Mouse (Mus musculus): ENCODE measurements at regions not wholly inside any gene's neighbourhood (a gene's known extent, or its start where the extent isn't known, plus 50 kb on each side); places are given as distances from the start of the nearest gene placed in this dataset.

GRCm38 (mm10) chr15:63067126-63067525, 777.9 kb downstream of the Gsdmc2 start:
- no peak for TF ChIP-seq CTCF (IDR thresholded peaks at IDR 0.05)
- no peak for TF ChIP-seq POLR2A (IDR thresholded peaks at IDR 0.05; ENCODE audit: insufficient read depth, low read depth, low read length)

All from heart, adult 2 months (tissue).